Mouse (Mus musculus): ENCODE data around the gene Dvl1.

- no peak for TF ChIP-seq CTCF (IDR thresholded peaks at IDR 0.05; ENCODE audit: insufficient read depth, low read depth, low read length)
- TF ChIP-seq POLR2A (IDR thresholded peaks at IDR 0.05; ENCODE audit: insufficient read depth, low read depth, low read length): no peak
These were observed 29.7 kb upstream of the Dvl1 start for GRCm38 (mm10) chr4:155817533-155817932.
